Mouse (Mus musculus) brain, embryonic 14.5 days (tissue): ENCODE measurements around the gene Tmsb15l.

Experiments used
- CTCF ChIP-seq: fragments of 200-500 bp; IDR thresholded peaks from 2 replicates; pipeline ENCODE4 v1.5.1; 2012; ENCODE audit warnings: inconsistent platforms, mild to moderate bottlenecking, moderate library complexity, borderline replicate concordance; ENCODE audit not compliant: insufficient read depth, insufficient read length; ENCODE audit errors: extremely low read depth
- POLR2A ChIP-seq: fragments of 200-500 bp; IDR thresholded peaks from 2 replicates; pipeline ENCODE4 v1.6.1; 2012; ENCODE audit warnings: mild to moderate bottlenecking, inconsistent platforms, borderline replicate concordance; ENCODE audit not compliant: poor library complexity, insufficient read depth, insufficient read length, severe bottlenecking; ENCODE audit errors: extremely low read depth

- TF ChIP-seq POLR2A = no peak
- TF ChIP-seq CTCF = no peak
Observed at GRCm38 (mm10) chrX:137017668-137018067, 41.0 kb upstream of the Tmsb15l start.
